Mouse (Mus musculus) adrenal gland, postnatal 0 days (tissue): ENCODE results near the gene Spag8. TPM values are rescaled to one million over a fixed set of nuclear protein-coding genes. Genes with fewer than 3 reads are reported as not detected.

Source experiments
- microRNA-seq: library from miRNA; unstranded; fragments of <30 nt; microRNA quantifications from one replicate; pipeline ENCODE4, GENCODE M21; 2016; ENCODE audit warnings: borderline replicate concordance; ENCODE audit not compliant: insufficient number of aligned reads
- polyA plus RNA-seq: library from polyadenylated mRNA; unstranded; fragments of >200 nt; fragmentation: Nextera tagmentation; extraction: Ambion mirVana; gene quantifications from 2 replicates; pipeline ENCODE4 v1.2.1, GENCODE M21; 2015

Spag8 gene
- 0.72 and 0.92 TPM in 2 replicates for polyA plus RNA-seq

GRCm38 (mm10) chr4:43653161-43654015, at the start of gene Spag8:
TSS of gene Spag8 (minus strand) at chr4:43653594.

GRCm38 (mm10) chr4:43700707-43701106, 47.3 kb upstream of the Spag8 start, which contains the start of gene Olfr70:
TSS of gene Olfr70 (minus strand) at chr4:43700807.

GRCm38 (mm10) chr4:43668782-43669427, 15.5 kb upstream of the Spag8 start, which contains the start of the genes Tmem8b and Fam221b:
TSS of gene Tmem8b (plus strand) at chr4:43668971.
TSS of gene Fam221b (minus strand) at chr4:43669145.

GRCm38 (mm10) chr4:43656339-43657109, 3.1 kb upstream of the Spag8 start, which contains the start of gene Hint2:
TSS of gene Hint2 (minus strand) at chr4:43656466.

GRCm38 (mm10) chr4:43631046-43631955, 22.1 kb downstream of the Spag8 start, which contains the start of gene Npr2:
TSS of gene Npr2 (plus strand) at chr4:43631935.

Small RNAs within 50 kb of the gene (microRNA-seq; reads per million reads assigned to microRNA genes)
- not detected for gene Gm25262

Other genes starting within 250 kb of the Spag8 start
- 0.11 and 0.55 TPM in 2 replicates for gene Fam166b, start 224.5 kb downstream of the Spag8 start, polyA plus RNA-seq
- 7.3 and 7.7 TPM in 2 replicates for gene Tesk1, start 211.7 kb downstream of the Spag8 start, polyA plus RNA-seq
- 3.2 and 3.8 TPM in 2 replicates for gene Cd72, start 199.0 kb downstream of the Spag8 start, polyA plus RNA-seq
- gene Sit1, start 169.9 kb downstream of the Spag8 start, polyA plus RNA-seq: 0.41 TPM in 1 of 2 replicates, not detected in the other
- 127 and 185 TPM in 2 replicates for gene Ccdc107, start 160.7 kb downstream of the Spag8 start, polyA plus RNA-seq
- gene Arhgef39, start 153.9 kb downstream of the Spag8 start, polyA plus RNA-seq: 6.2 and 8.6 TPM in 2 replicates
- 2.2 and 3.2 TPM in 2 replicates for gene Car9, start 146.6 kb downstream of the Spag8 start, polyA plus RNA-seq
- gene Tpm2, start 129.8 kb downstream of the Spag8 start, polyA plus RNA-seq: 81.1 and 120 TPM in 2 replicates
- gene Creb3, start 91.3 kb downstream of the Spag8 start, polyA plus RNA-seq: 167 and 207 TPM in 2 replicates
- gene Tln1, start 90.9 kb downstream of the Spag8 start, polyA plus RNA-seq: 67.9 and 68.8 TPM in 2 replicates
- 12.4 and 20.5 TPM in 2 replicates for gene Rgp1, start 74.9 kb downstream of the Spag8 start, polyA plus RNA-seq
- 9.6 and 13.0 TPM in 2 replicates for gene Gba2, start 74.7 kb downstream of the Spag8 start, polyA plus RNA-seq
- 1.9 and 2.8 TPM in 2 replicates for gene Msmp, start 69.1 kb downstream of the Spag8 start, polyA plus RNA-seq
- 11.2 and 13.3 TPM in 2 replicates for gene Npr2, start 21.7 kb downstream of the Spag8 start, polyA plus RNA-seq
- 236 and 326 TPM in 2 replicates for gene Hint2, start 2.9 kb upstream of the Spag8 start, polyA plus RNA-seq
- gene Tmem8b, start 15.4 kb upstream of the Spag8 start, polyA plus RNA-seq: 3.6 and 4.9 TPM in 2 replicates
- 2.9 and 3.1 TPM in 2 replicates for gene Fam221b, start 15.6 kb upstream of the Spag8 start, polyA plus RNA-seq
- gene Olfr70, start 47.2 kb upstream of the Spag8 start, polyA plus RNA-seq: not detected in 2 replicates
- not detected in 2 replicates for gene Olfr71, start 56.7 kb upstream of the Spag8 start, polyA plus RNA-seq
- 3.9 and 4.3 TPM in 2 replicates for gene Hrct1, start 73.6 kb upstream of the Spag8 start, polyA plus RNA-seq
- gene Spaar, start 76.4 kb upstream of the Spag8 start, polyA plus RNA-seq: 0.60 and 1.2 TPM in 2 replicates
- not detected in 2 replicates for gene Olfr159, start 117.4 kb upstream of the Spag8 start, polyA plus RNA-seq
- not detected in 2 replicates for gene Olfr156, start 170.3 kb upstream of the Spag8 start, polyA plus RNA-seq
- not detected in 2 replicates for gene Olfr157, start 186.6 kb upstream of the Spag8 start, polyA plus RNA-seq
- gene Olfr155, start 198.0 kb upstream of the Spag8 start, polyA plus RNA-seq: not detected in 2 replicates
- 15.1 and 19.8 TPM in 2 replicates for gene Reck, start 221.9 kb upstream of the Spag8 start, polyA plus RNA-seq